Comparison of ENCODE assay signal across 19 mouse cellular contexts in the genomic region with DNA sequence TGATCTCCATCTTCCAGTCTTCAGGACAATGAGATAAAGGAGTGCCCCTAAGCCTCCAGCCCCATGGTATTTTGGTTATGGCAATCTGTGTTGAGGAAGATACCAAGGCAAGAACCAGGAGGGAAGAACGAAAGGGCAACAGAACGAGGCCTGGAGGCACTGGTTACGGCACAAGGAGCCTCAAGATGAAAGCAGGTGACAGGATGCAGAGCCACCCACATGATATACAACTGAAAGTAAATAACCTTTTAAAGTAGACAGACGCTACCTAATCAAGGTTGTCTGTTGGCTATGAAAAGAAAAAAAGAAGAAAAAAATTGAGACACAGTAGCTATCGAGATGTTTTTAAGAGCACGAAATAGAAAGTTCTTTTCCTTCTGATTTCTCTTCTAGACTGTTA. TPM values are rescaled to one million over a fixed set of nuclear protein-coding genes. Genes with fewer than 3 reads are reported as not detected.
"Had no signal": no experiment of that assay in that cellular context is flagged by ENCODE, and none has a peak within 500 bp of the region (broad histone marks: within the 10 kb centered on the region; RNA-seq: fewer than 3 reads in every experiment).

No protein-coding gene starts in this region.

- ATAC-seq: hindbrain, postnatal 0 days; intestine, embryonic 16.5 days had no signal

- DNase-seq: gastrocnemius, adult 2 months; gastrocnemius, postnatal 10 days; gastrocnemius, postnatal 25 days; heart, adult 18-20 months; heart, postnatal 10 days; heart, postnatal 36 days; kidney, adult 11 months; kidney, adult 2 months; kidney, adult 9 months; kidney, postnatal 14 days; kidney, postnatal 36 days; layer of hippocampus, adult 9-11 months; layer of hippocampus, postnatal 36 days; liver; liver, embryonic 13.5 days had no signal

RNA-seq across cellular contexts. Expression of a gene that starts 16.0 kb away (rescaled TPM):
- total RNA-seq: granulocyte monocyte progenitor cell, adult 5-6 weeks; hematopoietic stem cell, adult 5-6 weeks had no signal
